Mouse (Mus musculus) lung, postnatal 0 days (tissue): ENCODE results near the gene Gprin3.

ENCODE experiments used
- CTCF ChIP-seq: IDR thresholded peaks from 2 replicates; pipeline ENCODE4 v1.5.1; 2016; ENCODE audit warnings: antibody characterized with exemption, mild to moderate bottlenecking
- EP300 ChIP-seq: IDR thresholded peaks from 2 replicates; pipeline ENCODE4 v1.6.1; 2016; ENCODE audit warnings: antibody characterized with exemption, mild to moderate bottlenecking, control low read depth

GRCm38 (mm10) chr6:59313162-59313561, 112.9 kb downstream of the Gprin3 start:
- no peak for TF ChIP-seq CTCF
- no peak for TF ChIP-seq EP300
